Mouse (Mus musculus): ENCODE data around the gene Wdr81.

GRCm38 (mm10) chr11:75438194-75438593 lies 16.3 kb downstream of the Wdr81 start:
- TF ChIP-seq CTCF (IDR thresholded peaks at IDR 0.05; ENCODE audit: low read depth) (no peak), EP300 (IDR thresholded peaks at IDR 0.05; ENCODE audit: low read depth) (no peak)
